8 mouse cellular contexts compared by ENCODE assay signal in the genomic region with DNA sequence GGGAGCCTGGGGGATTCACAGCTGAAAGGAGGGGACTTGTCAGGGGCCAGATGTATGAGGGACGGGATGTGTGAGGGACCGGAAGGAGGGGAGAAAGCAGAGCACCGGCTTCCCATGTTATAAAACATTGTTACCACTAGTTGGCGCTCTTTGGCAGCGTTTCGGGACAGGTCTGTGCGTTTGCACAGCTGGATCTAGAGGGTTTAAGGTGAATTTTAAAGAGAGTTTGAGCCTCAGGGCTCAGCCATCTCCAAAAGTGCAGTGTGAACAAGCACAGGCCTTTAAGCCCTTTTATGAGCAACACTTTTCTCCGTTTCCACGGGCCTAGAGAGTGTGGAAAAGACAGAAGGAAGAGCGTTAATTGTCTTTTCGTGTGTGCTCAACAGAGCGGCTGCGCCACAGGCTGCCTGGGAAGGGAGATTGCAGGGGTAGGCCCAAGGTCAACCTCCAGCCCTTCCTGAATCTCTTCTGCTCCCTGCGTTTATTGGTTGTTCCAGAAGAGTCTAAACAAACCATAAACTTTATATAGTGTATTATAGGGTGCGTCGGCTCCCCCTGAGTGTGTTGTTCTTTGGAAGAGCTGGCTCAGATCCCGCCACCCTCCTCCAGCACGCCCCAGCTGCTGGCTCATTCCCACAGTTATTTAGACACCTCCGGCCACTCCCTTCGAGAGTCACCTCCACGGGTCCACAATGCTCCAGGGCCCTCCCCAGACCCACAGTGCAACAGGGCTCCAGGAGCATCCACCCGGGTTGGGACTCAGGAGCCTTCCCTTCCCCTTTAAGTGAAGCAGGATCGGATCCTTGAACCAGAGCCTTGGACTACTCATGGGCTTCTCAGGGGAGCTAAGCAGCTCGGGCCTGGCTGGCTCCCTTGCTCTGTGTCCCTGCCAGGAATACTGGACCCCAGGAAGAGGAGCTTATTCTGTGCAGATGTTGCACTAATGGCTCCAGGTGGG. TPM values are rescaled to one million over a fixed set of nuclear protein-coding genes. Genes with fewer than 3 reads are reported as not detected.
DNase-seq lines count a peak whose midpoint lies in the region; ATAC-seq lines count a peak whose summit lies in the region.

No protein-coding gene starts in this region.

- H3K36me3 ChIP-seq in heart, embryonic 10.5 days, result no peaks in the 10 kb centered on the region
- no peaks in the 10 kb centered on the region for H3K36me3 ChIP-seq in lung, embryonic 16.5 days (ENCODE audit: control insufficient read depth, insufficient read depth, low read length)

- peak overlapping the region; percentile 56; the same call in 1 of the 2 replicates for H3K27ac ChIP-seq in heart, embryonic 10.5 days
- no peak overlapping the region for H3K27ac ChIP-seq in lung, embryonic 16.5 days (ENCODE audit: low read length)

- H3K4me3 ChIP-seq in heart, embryonic 10.5 days, result peak overlapping the region; percentile 3; the same call in 1 of the 2 replicates
- H3K4me3 ChIP-seq in lung, embryonic 16.5 days (ENCODE audit: low read length), result no peak overlapping the region

- peak; percentile 88 for ATAC-seq in lung, embryonic 16.5 days (ENCODE audit: low read depth)

- H3K4me1 ChIP-seq in heart, embryonic 10.5 days, result peaks cover 8% of the 10 kb centered on the region; the same call in 1 of the 2 replicates
- H3K4me1 ChIP-seq in lung, embryonic 16.5 days (replicated peaks; ENCODE audit: control insufficient read depth, insufficient read depth, low read length), result 0 out of 2 replicates have a peak, but pooled peaks cover 2% of the 10 kb centered on the region

- 57% methylated on average over 24 of the region's 24 CpGs for WGBS in heart, embryonic 10.5 days
- WGBS in lung, embryonic 16.5 days, result 41% methylated on average over 24 of the region's 24 CpGs

- no peak overlapping the region for H3K9ac ChIP-seq in lung, embryonic 16.5 days (ENCODE audit: low read length)

- DNase-seq in A20 (ENCODE audit: low read depth, low spot score) (peak; percentile 93), ES-CJ7 (ENCODE audit: low read depth, low spot score) (peak; percentile 93)
- DNase-seq in embryo, embryonic 11 days, result peak; percentile 88
- peak; percentile 85 for DNase-seq in heart, embryonic 10.5 days (ENCODE audit: low spot score)
- peak; percentile 91 for DNase-seq in kidney, adult 9 months
- DNase-seq in ovary, postnatal 36 days (ENCODE audit: low spot score), result peak; percentile 71
- DNase-seq in yolk sac, embryonic 10.5 days (ENCODE audit: low spot score), result peak; percentile 78

- peak overlapping the region; percentile 31; the same call in 1 of the 2 replicates for H3K4me2 ChIP-seq in lung, embryonic 16.5 days (ENCODE audit: low read depth, low read length)

- peaks cover 24% of the 10 kb centered on the region for H3K27me3 ChIP-seq in heart, embryonic 10.5 days (ENCODE audit: insufficient read depth, poor library complexity, severe bottlenecking)
- no peaks in the 10 kb centered on the region for H3K27me3 ChIP-seq in lung, embryonic 16.5 days (ENCODE audit: control insufficient read depth, insufficient read depth, low read depth, low read length)

- H3K9me3 ChIP-seq in heart, embryonic 10.5 days, result no peaks in the 10 kb centered on the region
- H3K9me3 ChIP-seq in lung, embryonic 16.5 days (ENCODE audit: control insufficient read depth, low read length), result no peaks in the 10 kb centered on the region

RNA-seq across cellular contexts. Expression of a gene that starts 6.8 kb away (rescaled TPM):
- polyA plus RNA-seq in heart, embryonic 10.5 days (2016; fragmentation: Nextera tagmentation; extraction: Ambion mirVana), result not detected in 2 replicates
- polyA plus RNA-seq in lung, embryonic 16.5 days (2015; fragmentation: Nextera tagmentation; extraction: Ambion mirVana), result 0.08 TPM in 1 of 2 replicates, not detected in the other

RNA-seq across cellular contexts. Expression of a gene that starts 40.3 kb away (rescaled TPM):
- polyA plus RNA-seq in heart, embryonic 10.5 days (2016; fragmentation: Nextera tagmentation; extraction: Ambion mirVana), result 0.85 and 1.1 TPM in 2 replicates
- 0.10 and 0.16 TPM in 2 replicates for polyA plus RNA-seq in lung, embryonic 16.5 days (2015; fragmentation: Nextera tagmentation; extraction: Ambion mirVana)

RNA-seq across cellular contexts. Expression of a gene that starts 59.1 kb away (rescaled TPM):
- polyA plus RNA-seq in heart, embryonic 10.5 days (2016; fragmentation: Nextera tagmentation; extraction: Ambion mirVana), result not detected in 2 replicates
- 0.55 and 1.8 TPM in 2 replicates for polyA plus RNA-seq in lung, embryonic 16.5 days (2015; fragmentation: Nextera tagmentation; extraction: Ambion mirVana)
